Mouse (Mus musculus) thymus, postnatal 10 days (tissue): ENCODE measurements around the gene Vegfc.

Experiments
- DNase-seq, 2 experiments: peaks; one replicate each; pipeline ENCODE4 v3.0.0; 2021; ENCODE audit warnings: low spot score in 2 of 2

The Vegfc gene

GRCm38 (mm10) chr8:54185927-54186326, 108.5 kb downstream of the Vegfc start:
- DNase-seq, result no peak

DNA sequence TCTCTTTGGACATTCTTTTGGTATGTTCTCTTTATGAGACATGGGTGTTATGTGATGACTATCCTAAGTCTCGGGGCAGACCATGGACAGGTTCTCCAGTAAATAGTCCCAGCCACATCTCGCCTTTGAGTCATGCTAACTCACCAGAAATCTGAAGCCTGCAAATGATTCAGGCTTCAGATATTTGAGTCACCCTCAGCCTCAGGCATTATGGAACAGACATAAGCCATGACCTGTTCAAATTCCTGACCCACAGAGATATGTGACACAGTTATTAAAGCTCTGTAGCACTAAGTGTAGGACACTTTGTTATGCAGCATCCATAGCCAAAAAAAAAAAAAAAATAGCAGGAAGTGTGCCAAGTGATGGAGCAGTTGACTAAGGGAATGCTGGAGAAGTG, 138.8 kb downstream of the Vegfc start:
- DNase-seq, result no peak

GRCm38 (mm10) chr8:54228801-54229204, 151.4 kb downstream of the Vegfc start:
- no peak for DNase-seq

DNA sequence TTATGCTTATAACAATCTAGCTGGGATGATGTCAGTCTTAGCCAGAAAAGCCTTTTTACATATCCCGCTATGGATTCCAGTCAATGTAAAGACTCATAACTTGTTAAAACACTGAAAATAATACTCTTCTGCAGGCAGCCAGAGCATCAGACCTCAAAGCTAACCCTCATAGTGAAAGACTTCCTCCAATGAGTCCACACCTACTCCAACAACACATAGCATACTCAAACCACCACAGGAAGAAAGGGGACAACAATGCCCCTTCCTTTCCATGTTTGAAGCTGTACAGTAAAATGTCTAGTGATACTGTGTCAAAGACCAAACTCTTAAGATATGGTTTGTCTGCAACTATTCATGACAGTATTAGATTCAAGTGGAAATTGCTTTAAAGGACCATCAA, 153.2 kb downstream of the Vegfc start:
- no peak for DNase-seq

- DNase-seq, result no peak
Observed at GRCm38 (mm10) chr8:54233316-54233715, 155.9 kb downstream of the Vegfc start.
